Mouse (Mus musculus) retina, postnatal 1 day (tissue): Measurements from ENCODE around the gene Golga2.

ENCODE experiments used
- DNase-seq: peaks from one replicate; pipeline ENCODE4 v3.0.0-alpha.2; 2012

Gene Golga2

GRCm38 (mm10) chr2:32287334-32287840 lies at the start of gene Golga2:
Gene Golga2, plus strand, starts transcription at chr2:32287384.
- DNase-seq: no peak

- DNase-seq: no peak
Measured at GRCm38 (mm10) chr2:32237571-32237970, 49.6 kb upstream of the Golga2 start.

DNA sequence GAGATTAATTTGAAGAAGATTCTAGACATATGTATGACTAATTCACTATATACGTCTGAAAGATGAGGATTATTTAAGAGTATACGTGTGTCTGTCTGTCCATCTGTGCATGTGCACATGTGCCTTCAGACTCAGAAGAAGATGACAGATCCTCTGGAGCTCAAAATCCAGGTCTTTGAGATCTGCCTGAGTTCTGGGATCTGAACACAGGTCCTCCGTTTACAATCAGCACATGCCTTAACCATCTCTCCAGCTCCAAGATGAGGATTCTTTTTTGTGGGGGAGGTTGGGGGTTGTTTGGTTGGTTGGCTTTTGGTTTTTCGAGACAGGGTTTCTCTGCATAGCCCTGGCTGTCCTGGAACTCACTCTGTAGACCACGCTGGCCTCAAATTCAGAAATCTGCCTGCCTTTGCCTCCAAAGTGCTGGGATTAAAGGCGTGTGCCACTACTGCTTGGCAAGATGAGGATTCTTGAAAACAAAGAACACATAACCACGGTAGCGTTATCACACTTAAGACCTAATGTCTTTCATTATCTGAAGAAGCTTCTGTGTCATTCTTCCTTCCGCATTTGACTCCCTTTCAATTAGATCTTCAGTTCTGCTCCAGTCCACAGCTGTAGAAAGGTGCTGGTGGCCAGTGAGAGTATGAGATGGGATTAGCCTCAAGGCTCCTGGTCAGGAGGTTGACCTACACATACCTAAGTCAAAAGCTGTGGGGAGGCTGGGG lies 48.3 kb upstream of the Golga2 start:
- no peak for DNase-seq

DNA sequence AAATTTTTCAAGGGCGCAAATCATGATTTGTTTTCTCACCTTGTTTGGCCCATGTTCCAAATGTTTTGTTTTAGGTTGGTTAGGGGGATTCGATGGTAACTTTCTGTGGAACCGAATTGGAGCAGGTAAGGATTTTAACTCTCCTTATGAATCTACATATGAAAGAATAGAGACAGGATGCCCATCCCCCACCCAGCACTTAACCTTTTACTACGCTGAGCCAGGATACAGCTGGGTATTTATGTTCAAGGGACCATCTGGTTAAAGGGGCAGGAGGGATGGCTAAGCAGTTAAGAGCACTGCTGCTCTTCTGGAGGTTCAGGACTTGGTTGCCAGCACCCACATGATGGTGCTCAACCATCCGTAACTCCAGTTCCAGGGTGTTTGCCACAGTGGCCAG lies 46.6 kb upstream of the Golga2 start:
- DNase-seq: no peak

DNA sequence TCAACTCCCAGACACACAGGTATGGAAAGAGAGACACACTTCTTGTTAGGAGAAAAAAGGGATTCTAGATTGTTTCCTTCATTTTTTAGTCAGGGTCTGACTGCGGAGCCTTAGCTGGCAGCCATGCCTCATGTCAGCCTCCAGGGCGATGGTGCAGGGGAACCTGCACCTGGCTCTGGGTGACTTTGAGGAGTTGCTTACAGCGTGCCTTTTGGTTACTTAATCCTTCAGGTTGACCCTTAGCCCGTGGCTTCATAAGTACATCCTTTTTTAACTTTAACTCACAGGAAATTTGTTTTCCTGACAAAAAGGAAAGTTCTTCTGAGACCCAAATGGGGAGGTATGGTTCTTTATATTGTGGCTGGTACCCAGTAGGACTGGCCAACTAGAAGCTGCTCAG lies 44.2 kb upstream of the Golga2 start:
- no peak for DNase-seq

GRCm38 (mm10) chr2:32246741-32247140 lies 40.4 kb upstream of the Golga2 start:
- DNase-seq: no peak

DNA sequence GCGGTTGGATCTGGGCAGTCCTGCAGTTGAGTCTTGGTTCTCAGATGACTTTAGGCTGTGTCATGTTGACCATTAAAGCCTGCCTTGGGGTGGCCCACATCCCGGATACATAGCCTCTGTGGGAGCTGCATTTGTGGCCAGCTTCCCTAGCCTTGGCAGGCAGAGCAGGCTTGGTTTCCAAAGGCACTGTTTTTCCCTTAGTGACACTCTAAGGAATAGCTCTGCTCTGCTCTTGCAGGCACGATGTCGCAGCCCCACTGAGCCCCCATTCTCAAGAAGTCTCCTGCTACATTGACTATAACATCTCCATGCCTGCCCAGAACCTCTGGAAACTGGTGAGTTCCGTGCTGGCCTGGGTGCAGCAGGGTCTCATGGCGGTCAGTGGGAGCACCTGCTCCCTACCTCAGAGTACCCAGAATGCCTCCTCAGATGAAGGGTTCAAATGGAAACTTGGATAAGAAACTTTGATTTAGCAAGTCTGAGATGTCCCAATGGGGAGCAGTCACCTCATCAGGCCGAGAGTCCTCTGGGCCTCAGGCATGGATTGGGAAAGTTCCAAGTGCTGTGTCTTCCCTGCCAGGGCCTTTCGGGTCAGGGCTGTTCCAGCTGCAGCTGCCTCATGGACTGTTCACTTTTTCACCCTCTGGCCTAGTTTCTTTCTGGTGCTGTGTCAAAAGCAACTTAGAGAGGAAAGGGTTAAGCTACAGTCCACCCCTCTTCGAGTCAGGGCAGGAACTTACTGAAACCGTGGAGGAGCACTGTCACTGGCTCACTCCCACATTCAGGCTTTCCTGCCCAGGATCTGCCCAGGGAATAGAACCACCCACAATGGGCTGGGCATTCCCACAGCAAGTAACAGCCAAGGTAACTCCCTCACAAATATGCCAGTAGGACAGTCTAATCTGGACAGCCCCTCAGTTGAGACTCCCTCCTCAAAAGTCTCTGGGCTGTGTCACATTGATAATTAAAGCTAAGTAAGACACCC lies 38.5 kb upstream of the Golga2 start:
- DNase-seq: no peak

- no peak for DNase-seq
Measured at GRCm38 (mm10) chr2:32251791-32252527, 35.2 kb upstream of the Golga2 start.

DNA sequence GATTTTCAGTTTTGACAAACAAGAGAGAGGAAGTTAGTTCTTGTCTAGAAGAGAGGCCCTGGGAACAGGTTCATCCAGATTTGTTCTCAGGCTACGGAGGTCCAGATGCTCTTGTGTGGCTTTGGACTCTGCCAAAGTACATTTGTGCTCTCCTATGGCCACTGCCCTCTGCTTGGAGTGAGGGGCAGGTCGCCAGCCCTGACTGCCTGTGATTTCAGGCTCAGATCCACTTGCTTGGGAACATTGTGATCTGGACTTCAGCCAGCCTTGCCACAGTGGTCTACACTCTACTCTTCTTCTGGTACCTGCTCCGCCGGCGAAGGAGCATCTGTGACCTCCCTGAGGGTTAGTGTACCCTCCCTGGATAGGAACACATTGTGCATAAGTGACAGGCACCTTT lies 34.5 kb upstream of the Golga2 start:
- DNase-seq: no peak

- DNase-seq: no peak
Measured at GRCm38 (mm10) chr2:32253352-32253751, 33.8 kb upstream of the Golga2 start.

- no peak for DNase-seq
Measured at GRCm38 (mm10) chr2:32254563-32254962, 32.6 kb upstream of the Golga2 start.

DNA sequence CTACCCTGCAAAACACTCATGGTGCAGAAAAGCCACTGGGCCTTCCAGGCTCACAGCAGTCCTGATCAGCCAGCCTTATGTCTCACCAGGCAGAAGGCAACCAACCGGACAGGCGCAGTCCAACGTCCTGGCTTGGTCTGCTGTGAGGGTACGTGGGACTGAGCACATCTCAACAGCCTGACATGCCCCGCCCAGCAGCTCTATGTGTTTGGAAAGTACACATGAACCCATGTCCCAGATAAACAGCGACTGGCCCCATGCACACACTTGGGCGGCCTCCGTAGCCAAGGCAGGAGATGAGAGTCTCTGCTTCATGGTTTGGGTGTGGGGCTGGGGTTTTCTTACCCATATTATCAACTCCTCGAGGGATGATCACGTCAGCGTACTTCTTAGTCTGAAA lies 30.9 kb upstream of the Golga2 start:
- DNase-seq: no peak

DNA sequence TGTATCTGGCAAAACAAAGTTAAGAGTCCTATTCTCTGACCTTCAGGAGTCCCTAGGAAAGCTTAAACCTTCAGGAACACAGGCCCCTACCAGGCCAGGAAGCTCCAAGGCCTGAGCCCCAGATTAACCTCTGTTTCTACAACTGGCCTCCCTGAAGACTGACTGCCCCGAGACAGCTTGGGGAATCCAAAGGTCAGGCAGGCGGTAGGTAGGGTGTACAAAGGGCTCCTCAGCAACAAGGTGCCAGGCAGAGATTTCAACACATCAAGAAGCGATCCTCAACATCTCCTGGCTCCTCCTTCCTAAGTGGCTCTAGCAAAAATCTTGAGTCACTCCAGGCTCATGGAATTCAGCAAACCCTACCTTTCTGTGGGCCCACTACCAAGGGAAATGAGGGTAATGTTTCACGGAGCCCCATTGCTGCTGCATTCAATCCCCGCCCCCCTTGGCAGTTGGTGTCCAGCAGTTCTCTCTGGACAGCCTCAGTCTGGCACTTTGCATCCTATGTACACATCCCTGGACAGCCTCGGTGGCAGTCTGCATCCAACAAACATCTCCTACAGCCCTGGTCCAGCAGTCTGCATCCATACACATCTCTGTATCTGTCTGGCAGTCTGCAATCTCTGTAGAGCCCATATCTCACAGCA lies 28.2 kb upstream of the Golga2 start:
- DNase-seq: no peak

DNA sequence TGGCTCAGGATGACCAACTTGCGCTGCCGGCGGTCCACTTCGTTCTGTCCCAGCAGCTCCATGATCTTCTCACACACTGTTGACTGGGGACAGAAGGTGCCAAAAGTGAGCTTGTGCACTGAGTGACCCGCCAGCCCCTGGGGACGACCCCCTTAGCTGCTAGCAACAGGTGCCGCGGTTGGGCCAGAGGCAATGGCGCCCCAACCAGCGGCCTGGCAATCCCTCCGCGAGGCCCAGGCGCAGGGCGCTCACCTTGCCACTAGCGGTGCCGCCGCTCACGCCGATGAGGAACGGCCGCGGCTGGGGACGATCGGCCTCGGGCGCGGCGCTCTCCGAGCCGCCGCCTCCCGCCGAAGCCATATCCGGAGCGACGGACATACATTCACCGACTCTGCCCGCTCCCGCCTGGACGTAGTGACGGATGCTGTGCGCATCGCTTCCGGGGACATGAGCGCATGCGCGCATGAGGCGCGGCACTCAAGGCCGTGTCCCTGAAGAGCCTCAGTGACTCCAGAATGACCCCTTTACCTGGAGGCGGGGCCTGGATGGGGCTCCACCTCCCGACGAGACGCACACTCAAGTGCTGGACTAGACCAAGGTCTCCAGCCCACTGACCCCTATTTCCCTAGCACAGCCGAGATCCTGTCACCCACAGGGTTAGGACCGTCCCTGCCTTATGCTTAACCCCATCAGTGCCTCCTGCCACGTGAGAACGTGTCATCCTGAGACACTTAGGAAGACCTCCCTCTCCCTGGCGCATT lies 27.3 kb upstream of the Golga2 start, which contains the start of gene Uck1:
Gene Uck1 (minus strand): TSS at position 503 of the 761 bp plus-strand sequence.
- peak; percentile 93 for DNase-seq

- DNase-seq: peak; percentile 62
Measured at GRCm38 (mm10) chr2:32260635-32261034, 26.5 kb upstream of the Golga2 start.

GRCm38 (mm10) chr2:32275823-32276222 lies 11.4 kb upstream of the Golga2 start:
- DNase-seq: no peak

GRCm38 (mm10) chr2:32282289-32282688 lies 4.9 kb upstream of the Golga2 start:
- DNase-seq: no peak

DNA sequence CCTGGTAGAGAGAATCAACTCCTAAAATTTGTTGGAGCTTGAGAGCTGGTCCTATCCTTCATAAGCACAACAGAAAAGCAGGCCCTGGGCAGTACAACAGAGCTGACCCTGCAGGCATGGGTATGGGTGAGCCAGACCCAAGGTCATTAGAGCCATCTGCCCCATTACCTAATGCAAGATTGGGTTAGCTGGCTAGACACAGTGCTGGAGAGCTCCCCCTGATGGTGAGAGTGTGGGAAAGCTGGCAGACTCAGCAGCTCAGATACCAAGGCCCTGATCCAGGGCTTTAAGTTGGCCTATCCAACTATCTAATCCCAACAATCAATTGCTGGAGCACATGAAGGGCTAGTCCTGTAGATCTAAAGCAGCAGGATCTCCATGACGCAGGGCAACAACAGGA lies 4.5 kb upstream of the Golga2 start:
- peak; percentile 79 for DNase-seq

- DNase-seq: no peak
Measured at GRCm38 (mm10) chr2:32283986-32284385, 3.2 kb upstream of the Golga2 start.

DNA sequence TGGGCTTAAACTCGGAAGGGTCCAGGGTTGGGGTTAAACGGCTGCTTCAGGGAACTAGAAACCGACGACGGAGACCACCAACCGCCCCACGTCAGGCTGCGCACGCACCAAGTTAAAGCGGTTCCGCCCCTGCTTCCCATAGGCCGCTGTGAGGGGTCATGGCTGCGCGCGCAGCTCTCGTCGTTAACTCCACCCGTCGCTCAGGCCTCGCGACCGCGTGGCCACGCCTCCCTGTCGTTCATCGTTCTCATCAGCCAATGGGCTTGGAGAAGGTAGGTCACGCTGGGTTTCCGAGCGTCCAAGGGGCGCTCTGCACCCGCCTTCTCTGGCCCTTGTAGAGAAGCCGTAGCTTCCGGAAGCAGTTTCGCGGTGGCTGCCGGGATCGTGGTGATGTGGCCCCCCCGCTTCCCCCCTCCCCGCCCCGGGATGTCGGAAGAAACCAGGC lies 761 bp downstream of the Golga2 start, which contains the start of gene Swi5:
Gene Swi5 (minus strand): TSS at position 153 of the 445 bp plus-strand sequence.
- DNase-seq: peak; percentile 100

GRCm38 (mm10) chr2:32288371-32288931 lies 1.3 kb downstream of the Golga2 start:
- no peak for DNase-seq
